Mouse (Mus musculus) limb, embryonic 14.5 days (tissue): Measurements from ENCODE around the gene Ier5. TPM values are rescaled to one million over a fixed set of nuclear protein-coding genes. Genes with fewer than 3 reads are reported as not detected.

ENCODE experiments used
- ATAC-seq: fragments of 200-750 bp; cut with Nextera tagmentation; 2 replicates; pipeline ENCODE4 v1.8.0; 2017; ENCODE audit warnings: low read depth, moderate number of reproducible peaks, moderate TSS enrichment; ENCODE audit not compliant: low FRiP score
- DNase-seq: peaks from one replicate; pipeline ENCODE4 v3.0.0-alpha.2; 2015; ENCODE audit warnings: low spot score
- H3K27ac ChIP-seq: fragments of 300-500 bp; sonication (generic); replicated peaks from 2 replicates; pipeline ENCODE4 v1.5.1; 2014; ENCODE audit warnings: low read depth, mild to moderate bottlenecking, low read length, moderate library complexity, mixed read lengths
- H3K27me3 ChIP-seq: fragments of 300-500 bp; sonication (generic); 2 replicates; pipeline ENCODE4 v1.6.1; 2014; ENCODE audit warnings: low read length, mixed read lengths; ENCODE audit not compliant: control insufficient read depth, insufficient read depth
- H3K36me3 ChIP-seq: fragments of 300-500 bp; sonication (generic); 2 replicates; pipeline ENCODE4 v1.6.1; 2014; ENCODE audit warnings: mild to moderate bottlenecking, low read length, moderate library complexity, mixed read lengths; ENCODE audit not compliant: control insufficient read depth, insufficient read depth
- H3K4me1 ChIP-seq: fragments of 300-500 bp; sonication (generic); 2 replicates; pipeline ENCODE4 v1.6.1; 2014; ENCODE audit warnings: antibody characterized with exemption, low read length, mixed read lengths; ENCODE audit not compliant: control insufficient read depth, insufficient read depth
- H3K4me2 ChIP-seq: fragments of 300-500 bp; sonication (generic); replicated peaks from 2 replicates; pipeline ENCODE4 v1.6.1; 2014; ENCODE audit warnings: low read depth, mild to moderate bottlenecking, low read length, moderate library complexity; ENCODE audit not compliant: severe bottlenecking
- H3K4me3 ChIP-seq: fragments of 300-500 bp; sonication (generic); replicated peaks from 2 replicates; pipeline ENCODE4 v1.5.1; 2014; ENCODE audit warnings: low read length
- H3K9ac ChIP-seq: fragments of 300-500 bp; sonication (generic); 2 replicates; pipeline ENCODE4 v1.6.1; 2014; ENCODE audit warnings: mild to moderate bottlenecking, low read depth, low read length, moderate library complexity; ENCODE audit not compliant: severe bottlenecking
- H3K9me3 ChIP-seq: fragments of 300-500 bp; sonication (generic); 2 replicates; pipeline ENCODE4 v1.6.1; 2016; ENCODE audit warnings: low read length; ENCODE audit not compliant: control insufficient read depth
- POLR2A ChIP-seq: fragments of 200-500 bp; IDR thresholded peaks from 2 replicates; pipeline ENCODE4 v1.8.0; 2012; ENCODE audit warnings: inconsistent platforms, mild to moderate bottlenecking, moderate library complexity, borderline replicate concordance; ENCODE audit not compliant: insufficient read depth, insufficient read length; ENCODE audit errors: extremely low read depth
- WGBS: fragments of 180-500 bp; shearing (Covaris S2); extraction: QIAGEN DNeasy Blood & Tissue Kit; methylation state at CpG from one replicate; pipeline ENCODE4 v1.1.7; 2014; 5-methylcytosine and 5-hydroxymethylcytosine counted together
- polyA plus RNA-seq, 2 experiments: library from polyadenylated mRNA; depleted of rRNA in 1 of 2; stranded (reverse) in 1 of 2; unstranded in 1 of 2; fragments of >200 nt; fragmentation: Nextera tagmentation in 1 of 2; extraction: Ambion mirVana in 1 of 2; gene quantifications; 2 replicates each; pipeline versions ENCODE4 v1.2.1 to v1.2.3; 2012 to 2014

The Ier5 gene
- polyA plus RNA-seq, 2 experiments: 13.6 to 25.1 TPM

DNA sequence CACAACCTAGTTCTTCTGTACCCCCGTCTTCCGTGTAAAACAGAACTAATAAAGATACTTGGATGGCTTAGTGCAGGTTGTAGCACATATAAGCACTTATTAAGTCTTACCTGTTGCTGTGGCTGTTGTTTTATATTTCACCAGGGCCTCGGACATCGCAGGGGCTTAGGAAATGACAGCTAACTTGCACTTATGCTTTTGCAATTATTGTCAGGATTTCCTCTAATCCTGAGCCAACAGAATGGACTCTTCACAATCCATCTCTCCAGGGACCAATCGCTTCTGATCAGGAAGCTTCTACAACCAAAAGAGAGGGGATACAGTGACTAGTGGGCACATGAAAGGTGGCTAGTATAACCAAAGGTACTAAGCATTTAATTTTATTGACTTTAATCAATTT is 4.6 kb upstream of the Ier5 start:
- TF ChIP-seq POLR2A: no peak

DNA sequence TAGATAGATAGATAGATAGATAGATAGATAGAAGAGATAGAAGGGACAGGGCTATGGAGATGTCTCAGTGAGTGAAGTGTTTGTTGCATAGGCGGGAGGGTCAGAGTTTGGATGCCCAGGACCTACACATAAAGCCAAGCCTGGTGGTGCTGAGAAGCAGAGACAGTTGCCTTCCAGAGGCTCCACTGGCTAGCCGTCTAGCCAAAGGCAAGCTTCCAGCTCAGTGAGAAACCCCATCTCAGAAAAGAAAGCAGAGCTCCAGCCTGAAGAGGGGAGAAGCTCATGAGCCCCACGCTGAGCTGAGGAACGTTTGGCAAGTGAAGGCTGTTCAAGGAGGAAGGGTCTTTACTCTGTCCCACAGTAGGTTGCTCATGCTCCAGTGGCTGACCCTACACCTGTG is 3.2 kb upstream of the Ier5 start:
- WGBS: 72% methylated on average over 4 of the region's 4 CpGs

More for the DNA sequence above, 4.6 kb upstream of the Ier5 start:
- WGBS: 78% methylated on average over 5 of the region's 5 CpGs
- Histone ChIP-seq H3K4me3 (no peak overlapping the region), H3K4me2 (no peak overlapping the region), H3K9ac (no peak overlapping the region), H3K36me3 (no peaks in the 10 kb centered on the region), H3K9me3 (no peaks in the 10 kb centered on the region), H3K27me3 (no peaks in the 10 kb centered on the region), H3K27ac (no peak overlapping the region), H3K4me1 (0 out of 2 replicates have a peak, but pooled peaks cover 2% of the 10 kb centered on the region)
- ATAC-seq: no peak
- DNase-seq: no peak

DNA sequence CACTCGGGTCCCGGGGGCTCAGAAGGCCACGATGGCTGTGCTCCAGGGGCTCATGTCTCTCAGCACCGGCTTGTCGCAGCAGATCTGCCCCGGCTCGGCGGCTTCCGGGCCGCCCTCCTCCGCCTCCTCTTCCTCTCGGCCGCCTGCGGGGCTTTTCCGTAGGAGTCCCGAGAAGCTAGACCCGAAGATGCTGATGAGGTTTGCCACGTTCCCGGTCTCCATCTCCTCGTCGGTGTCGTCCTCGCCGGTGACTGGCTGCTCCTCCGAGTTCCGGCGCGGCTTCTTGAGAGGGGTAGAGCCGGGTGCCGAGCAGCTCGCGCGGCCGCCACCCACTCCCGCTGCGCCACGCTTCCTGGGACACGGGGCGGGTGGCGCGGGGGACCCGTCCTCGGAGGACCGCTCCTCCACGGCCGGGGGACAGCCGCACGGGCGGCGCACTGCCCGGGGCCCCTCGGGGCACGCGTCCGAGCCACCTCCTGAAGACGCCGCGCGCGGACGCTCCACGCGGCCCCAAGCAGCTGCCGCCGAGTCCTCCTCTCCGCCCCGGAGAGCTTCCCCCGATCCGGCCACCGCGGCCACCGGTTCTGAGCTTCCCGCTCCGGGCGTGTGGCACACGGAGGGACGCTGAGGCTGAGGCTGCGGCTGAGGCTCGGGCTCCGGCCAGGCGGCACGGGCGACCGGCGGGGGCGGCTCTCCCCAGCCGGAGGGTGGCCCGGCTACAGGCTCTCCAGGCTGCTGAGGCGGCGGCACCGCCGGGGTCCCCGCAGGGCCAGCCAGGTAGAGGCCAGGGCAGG is 753 bp downstream of the Ier5 start:
- no peaks in the 10 kb centered on the region for H3K27me3 ChIP-seq
- DNase-seq (no peak), ATAC-seq (no peak; the same call in 1 of the 2 replicates)
- under 1% methylated on average over 43 of the region's 93 CpGs for WGBS
- H3K27ac ChIP-seq: peak overlapping the region; percentile 79
- H3K4me2 ChIP-seq: peak overlapping the region; percentile 69
- peak overlapping the region; percentile 98 for H3K4me3 ChIP-seq
- H3K4me1 ChIP-seq: peaks cover 20% of the 10 kb centered on the region
- H3K36me3 ChIP-seq: no peaks in the 10 kb centered on the region
- H3K9ac ChIP-seq: peak overlapping the region; percentile 97
- no peaks in the 10 kb centered on the region for H3K9me3 ChIP-seq
- no peak for TF ChIP-seq POLR2A

More for the DNA sequence above, 3.2 kb upstream of the Ier5 start:
- Histone ChIP-seq H3K27me3 (no peaks in the 10 kb centered on the region), H3K4me3 (no peak overlapping the region), H3K9me3 (no peaks in the 10 kb centered on the region), H3K27ac (no peak overlapping the region), H3K9ac (no peak overlapping the region), H3K4me2 (no peak overlapping the region), H3K36me3 (no peaks in the 10 kb centered on the region), H3K4me1 (peaks cover 2% of the 10 kb centered on the region; the same call in 1 of the 2 replicates)
- ATAC-seq: no peak
- no peak for TF ChIP-seq POLR2A
- no peak for DNase-seq

DNA sequence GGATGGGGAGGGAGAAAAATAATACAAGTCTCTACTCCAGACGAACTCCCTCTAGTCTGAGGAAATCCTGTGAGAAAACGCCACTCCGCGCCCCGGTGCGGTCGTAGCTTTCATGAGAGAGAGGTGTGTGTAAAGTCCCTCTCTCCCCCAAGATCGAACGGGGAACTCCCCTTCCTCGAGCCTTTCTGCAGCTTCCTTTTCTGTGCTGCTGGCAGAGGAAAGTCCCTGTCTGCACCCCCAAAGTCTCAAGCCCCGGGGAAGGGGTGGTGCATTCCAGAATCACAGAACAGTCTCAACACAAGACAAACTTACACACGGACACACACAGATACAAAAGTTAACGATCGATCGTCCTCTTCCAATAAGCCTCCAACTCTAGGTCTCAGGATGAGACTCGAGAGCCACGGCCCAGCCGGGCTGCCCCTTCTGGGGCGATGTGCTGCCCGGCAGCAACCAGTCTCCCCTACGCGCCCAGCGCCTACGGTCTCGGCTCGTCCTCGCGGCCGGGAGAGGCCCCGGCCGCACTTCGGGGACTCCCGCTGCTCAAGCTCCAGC is 1.4 kb downstream of the Ier5 start:
- Histone ChIP-seq H3K4me3 (peak overlapping the region; percentile 98), H3K9ac (peak overlapping the region; percentile 97), H3K4me2 (peak overlapping the region; percentile 69), H3K27ac (peak overlapping the region; percentile 79), H3K9me3 (no peaks in the 10 kb centered on the region), H3K4me1 (peaks cover 27% of the 10 kb centered on the region), H3K27me3 (no peaks in the 10 kb centered on the region), H3K36me3 (no peaks in the 10 kb centered on the region)
- no peak for TF ChIP-seq POLR2A
- ATAC-seq: no peak
- DNase-seq: no peak
- WGBS: under 1% methylated on average over 33 of the region's 33 CpGs

DNA sequence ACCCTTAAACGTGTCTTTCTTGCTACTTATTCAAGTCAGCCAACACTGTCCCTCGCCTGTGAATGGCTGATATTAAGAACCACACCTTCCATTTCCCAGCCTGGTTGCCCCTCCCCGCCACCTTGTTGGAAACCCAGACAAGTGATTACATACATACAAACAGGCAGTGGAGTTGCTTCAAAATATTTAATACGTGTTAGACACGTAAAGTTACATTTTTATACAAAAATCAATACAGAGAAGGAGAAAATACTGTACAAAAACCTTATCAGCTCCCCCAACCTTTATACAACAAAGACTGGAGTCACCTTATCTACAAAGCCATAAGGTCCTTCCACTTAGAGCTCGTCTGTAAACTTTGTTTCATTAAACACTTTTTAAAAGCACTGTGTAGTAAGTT is 2.1 kb downstream of the Ier5 start:
- WGBS: 32% methylated on average over 6 of the region's 6 CpGs
- TF ChIP-seq POLR2A: no peak
- H3K4me2 ChIP-seq: peak overlapping the region; percentile 69
- H3K4me1 ChIP-seq: peaks cover 34% of the 10 kb centered on the region
- H3K9me3 ChIP-seq: no peaks in the 10 kb centered on the region
- peak overlapping the region; percentile 79; the same call in 1 of the 2 replicates for H3K27ac ChIP-seq
- H3K4me3 ChIP-seq: peak overlapping the region; percentile 98
- H3K9ac ChIP-seq: 0 out of 2 replicates have a peak overlapping the region, but pooled peaks have one; percentile 97
- H3K27me3 ChIP-seq: no peaks in the 10 kb centered on the region
- ATAC-seq: no peak
- no peak for DNase-seq
- H3K36me3 ChIP-seq: no peaks in the 10 kb centered on the region
